Mouse (Mus musculus) adrenal gland, adult 2 months (tissue): ENCODE data around the gene Rnf133. TPM values are rescaled to one million over a fixed set of nuclear protein-coding genes. Genes with fewer than 3 reads are reported as not detected.

Experiments used
- DNase-seq: peaks from one replicate; pipeline ENCODE4 v3.0.0; 2021
- long read RNA-seq: library from polyadenylated mRNA; stranded (forward); transcript quantifications from one replicate; pipeline ENCODE4 v2.0.0, GENCODE M21; 2021
- polyA plus RNA-seq: library from polyadenylated mRNA; depleted of rRNA; stranded (reverse); fragments of >200 nt; gene quantifications from 2 replicates; pipeline ENCODE4 v1.2.3, GENCODE M21; 2012; rRNA removed
- total RNA-seq, 2 experiments: library from RNA; stranded (reverse); gene quantifications; 2 replicates each; pipeline ENCODE4 v1.2.3; 2021

The Rnf133 gene
- not detected for total RNA-seq
- not detected in 2 replicates for polyA plus RNA-seq
- long read RNA-seq: 0 reads

DNA sequence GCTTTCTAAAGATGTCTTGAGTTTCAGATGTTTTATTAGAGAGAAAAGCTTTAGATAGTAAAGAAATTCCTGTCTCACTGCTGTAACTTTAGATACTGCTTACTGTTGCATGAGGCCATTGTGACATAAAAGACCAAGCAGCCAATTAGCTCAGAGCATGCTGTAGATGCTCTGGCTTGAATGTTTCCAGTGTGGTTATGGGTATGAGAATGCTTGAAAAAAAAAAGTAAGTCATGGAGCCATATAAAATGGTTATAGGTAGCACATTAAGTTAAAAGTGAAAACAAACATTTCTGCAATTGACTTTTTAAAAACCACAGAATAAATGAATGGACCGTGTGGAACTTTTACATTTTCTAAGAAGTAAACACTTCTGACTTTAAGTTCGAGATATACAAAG, at the start of gene Rnf133:
Gene Rnf133, minus strand, starts transcription at position 101 of the 400 bp plus-strand sequence.
- no peak for DNase-seq

GRCm38 (mm10) chr6:23678172-23678571, 28.1 kb upstream of the Rnf133 start:
- DNase-seq: no peak

- DNase-seq: no peak
These were observed 4.9 kb upstream of the Rnf133 start, which contains the start of gene Rnf148 for GRCm38 (mm10) chr6:23655036-23655435. Rnf148 (minus strand) TSS chr6:23655136.

DNA sequence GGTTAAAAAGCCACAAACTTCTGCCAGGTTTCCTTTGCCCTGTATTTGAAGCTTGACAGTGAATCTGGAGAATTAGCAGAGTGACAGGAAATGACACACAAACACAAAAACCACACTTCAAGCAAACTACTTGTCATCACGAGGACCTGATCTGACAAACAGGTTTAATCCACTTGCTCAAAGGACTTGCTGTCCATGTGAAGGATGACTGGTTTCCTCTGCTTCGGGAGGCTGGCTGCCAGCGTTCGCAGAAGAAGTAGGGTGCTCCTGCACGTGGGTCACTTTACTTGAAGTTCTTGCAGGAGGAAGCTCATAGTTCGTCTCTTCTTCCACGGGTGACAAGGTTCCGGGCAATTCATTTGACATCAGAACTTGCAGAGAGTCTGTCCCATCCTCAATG, 1.4 kb downstream of the Rnf133 start:
- DNase-seq: no peak

- peak; percentile 29 for DNase-seq
These were observed 2.4 kb downstream of the Rnf133 start for GRCm38 (mm10) chr6:23647627-23648247.

GRCm38 (mm10) chr6:23637081-23637480, 13.0 kb downstream of the Rnf133 start:
- peak; percentile 58 for DNase-seq

GRCm38 (mm10) chr6:23635208-23635607, 14.9 kb downstream of the Rnf133 start:
- DNase-seq: no peak

DNA sequence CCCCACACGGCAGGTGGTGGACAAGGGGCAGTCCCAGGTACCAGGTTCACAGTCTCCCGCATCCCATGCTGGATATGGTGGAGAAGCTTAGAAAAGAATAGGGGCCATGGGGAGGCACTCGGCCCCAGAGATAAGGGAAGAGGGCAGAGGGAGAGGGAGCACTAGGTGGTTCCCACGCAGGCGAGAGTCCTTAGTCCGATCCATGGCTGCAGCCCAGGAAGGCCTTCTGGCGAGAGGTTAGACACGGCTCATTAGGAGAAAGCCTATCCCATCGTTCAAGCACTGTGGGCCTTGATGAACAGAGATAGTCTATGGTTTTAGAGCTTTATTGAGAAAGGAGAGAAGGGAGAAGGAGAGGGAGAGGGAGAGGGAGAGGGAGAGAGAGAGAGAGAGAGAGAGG, 16.1 kb downstream of the Rnf133 start:
- no peak for DNase-seq

DNA sequence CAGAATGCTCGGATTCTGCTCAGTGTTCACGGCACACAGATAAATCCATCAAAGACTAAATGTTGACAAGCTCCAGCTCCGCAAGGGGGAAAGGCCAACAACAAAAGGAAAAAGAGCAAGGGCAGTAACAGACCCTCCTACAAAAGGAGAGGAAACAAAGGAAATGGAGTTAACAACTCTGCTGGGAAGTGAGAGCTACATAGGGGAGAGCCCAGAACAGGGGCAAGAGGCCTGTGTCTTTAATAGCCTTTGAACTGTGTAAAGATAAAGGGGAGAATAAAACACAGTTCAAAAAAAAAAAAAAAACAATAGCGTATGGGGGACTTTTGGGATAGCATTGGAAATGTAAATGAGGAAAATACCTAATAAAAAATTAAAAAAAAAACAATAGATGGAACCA, 19.6 kb downstream of the Rnf133 start:
- DNase-seq: no peak

Other genes with a start within 250 kb of the Rnf133 start
- gene Rnf148, start 4.8 kb upstream of the Rnf133 start, total RNA-seq: not detected
- not detected in 2 replicates for gene Rnf148, start 4.8 kb upstream of the Rnf133 start, polyA plus RNA-seq
- 1 to 10 TPM; 2.0 to 7.6 TPM for gene Cadps2, start 189.1 kb upstream of the Rnf133 start, total RNA-seq
- gene Cadps2, start 189.1 kb upstream of the Rnf133 start, polyA plus RNA-seq: 1.3 and 2.0 TPM in 2 replicates